Mouse (Mus musculus) hindbrain, embryonic 11.5 days (tissue): ENCODE measurements at regions not wholly inside any gene's neighbourhood (a gene's known extent, or its start where the extent isn't known, plus 50 kb on each side); places are given as distances from the start of the nearest gene placed in this dataset.

Source experiments
- ATAC-seq: fragments of 200-750 bp; cut with Nextera tagmentation; 2 replicates; pipeline ENCODE4 v1.8.0; 2017; ENCODE audit warnings: mild to moderate bottlenecking, moderate TSS enrichment, moderate library complexity; ENCODE audit not compliant: low FRiP score
- DNase-seq: peaks from one replicate; pipeline ENCODE4 v3.0.0-alpha.2; 2015; ENCODE audit warnings: low spot score
- H3K27ac ChIP-seq: fragments of 300-500 bp; sonication (generic); 2 replicates; pipeline ENCODE4 v1.5.1; 2014; ENCODE audit warnings: mild to moderate bottlenecking, low read depth, low read length
- H3K27me3 ChIP-seq: fragments of 300-500 bp; sonication (generic); 2 replicates; pipeline ENCODE4 v1.6.1; 2014; ENCODE audit warnings: mild to moderate bottlenecking, low read length, moderate library complexity, mixed read lengths; ENCODE audit not compliant: control insufficient read depth, insufficient read depth
- H3K36me3 ChIP-seq: fragments of 300-500 bp; sonication (generic); 2 replicates; pipeline ENCODE4 v1.6.1; 2014; ENCODE audit warnings: mild to moderate bottlenecking, low read length, moderate library complexity, mixed read lengths; ENCODE audit not compliant: control insufficient read depth, insufficient read depth
- H3K4me1 ChIP-seq: fragments of 300-500 bp; sonication (generic); replicated peaks from 2 replicates; pipeline ENCODE4 v1.6.1; 2014; ENCODE audit warnings: low read length, mixed read lengths; ENCODE audit not compliant: control insufficient read depth, insufficient read depth
- H3K4me2 ChIP-seq: fragments of 300-500 bp; sonication (generic); replicated peaks from 2 replicates; pipeline ENCODE4 v1.6.1; 2014; ENCODE audit warnings: mild to moderate bottlenecking, low read depth, low read length
- H3K4me3 ChIP-seq: fragments of 300-500 bp; sonication (generic); 2 replicates; pipeline ENCODE4 v1.5.1; 2014; ENCODE audit warnings: low read depth, low read length
- H3K9ac ChIP-seq: fragments of 300-500 bp; sonication (generic); 2 replicates; pipeline ENCODE4 v1.6.1; 2014; ENCODE audit warnings: low read depth, low read length
- H3K9me3 ChIP-seq: fragments of 300-500 bp; sonication (generic); 2 replicates; pipeline ENCODE4 v1.6.1; 2016; ENCODE audit warnings: low read length; ENCODE audit not compliant: control insufficient read depth
- WGBS: fragments of 180-500 bp; shearing (Covaris S2); extraction: QIAGEN DNeasy Blood & Tissue Kit; methylation state at CpG from one replicate; pipeline ENCODE4 v1.1.7; 2014; 5-methylcytosine and 5-hydroxymethylcytosine counted together

- H3K4me3 ChIP-seq = no peak overlapping the region
- ATAC-seq (no peak), DNase-seq (no peak)
- H3K9ac ChIP-seq = no peak overlapping the region
- no peak overlapping the region for H3K4me2 ChIP-seq
- H3K4me1 ChIP-seq = no peaks in the 10 kb centered on the region
- H3K9me3 ChIP-seq = no peaks in the 10 kb centered on the region
- 0% methylated on average over 1 of the region's 1 CpGs for WGBS
- no peak overlapping the region for H3K27ac ChIP-seq
- H3K27me3 ChIP-seq = no peaks in the 10 kb centered on the region
- no peaks in the 10 kb centered on the region for H3K36me3 ChIP-seq
Measured at GRCm38 (mm10) chr3:50761766-50762165, 318.4 kb upstream of the Slc7a11 start.

GRCm38 (mm10) chr3:50758106-50758505 is 314.7 kb upstream of the Slc7a11 start:
- ATAC-seq = no peak

GRCm38 (mm10) chr3:50737173-50737572 is 293.8 kb upstream of the Slc7a11 start:
- Histone ChIP-seq H3K27me3 (no peaks in the 10 kb centered on the region), H3K4me1 (no peaks in the 10 kb centered on the region), H3K27ac (no peak overlapping the region), H3K4me3 (no peak overlapping the region), H3K36me3 (no peaks in the 10 kb centered on the region), H3K9ac (no peak overlapping the region), H3K4me2 (no peak overlapping the region), H3K9me3 (no peaks in the 10 kb centered on the region)
- ATAC-seq = no peak
- 85% methylated on average over 1 of the region's 1 CpGs for WGBS
- no peak for DNase-seq

More at GRCm38 (mm10) chr3:50758106-50758505, 314.7 kb upstream of the Slc7a11 start:
- Histone ChIP-seq H3K36me3 (no peaks in the 10 kb centered on the region), H3K27me3 (no peaks in the 10 kb centered on the region), H3K4me1 (no peaks in the 10 kb centered on the region), H3K9ac (no peak overlapping the region), H3K9me3 (no peaks in the 10 kb centered on the region), H3K4me2 (no peak overlapping the region), H3K27ac (no peak overlapping the region), H3K4me3 (no peak overlapping the region)
- 83% methylated on average over 1 of the region's 1 CpGs for whole genome bisulfite sequencing
- DNase-seq = no peak

GRCm38 (mm10) chr3:50719035-50719434 is 275.6 kb upstream of the Slc7a11 start:
- no peak for DNase-seq
- Histone ChIP-seq H3K4me1 (no peaks in the 10 kb centered on the region), H3K9me3 (no peaks in the 10 kb centered on the region), H3K27ac (no peak overlapping the region), H3K9ac (no peak overlapping the region), H3K27me3 (no peaks in the 10 kb centered on the region), H3K4me2 (no peak overlapping the region), H3K36me3 (no peaks in the 10 kb centered on the region), H3K4me3 (no peak overlapping the region)
- no peak for ATAC-seq
- 88% methylated on average over 5 of the region's 5 CpGs for WGBS

- Histone ChIP-seq H3K9me3 (no peaks in the 10 kb centered on the region), H3K4me3 (no peak overlapping the region), H3K27me3 (no peaks in the 10 kb centered on the region), H3K4me2 (no peak overlapping the region), H3K27ac (no peak overlapping the region), H3K9ac (no peak overlapping the region), H3K4me1 (no peaks in the 10 kb centered on the region), H3K36me3 (no peaks in the 10 kb centered on the region)
- 91% methylated on average over 6 of the region's 6 CpGs for WGBS
- ATAC-seq (no peak), DNase-seq (no peak)
Measured at GRCm38 (mm10) chr3:50713463-50713862, 270.0 kb upstream of the Slc7a11 start.

GRCm38 (mm10) chr3:50709415-50709989 is 266.1 kb upstream of the Slc7a11 start:
- DNase-seq = peak; percentile 47
- Histone ChIP-seq H3K9me3 (no peaks in the 10 kb centered on the region), H3K27ac (no peak overlapping the region), H3K4me3 (no peak overlapping the region), H3K4me1 (no peaks in the 10 kb centered on the region), H3K27me3 (no peaks in the 10 kb centered on the region), H3K9ac (no peak overlapping the region), H3K4me2 (0 out of 2 replicates have a peak overlapping the region, but pooled peaks have one; percentile 8), H3K36me3 (no peaks in the 10 kb centered on the region)
- WGBS = 17% methylated on average over 12 of the region's 12 CpGs
- peak; percentile 58; the same call in 1 of the 2 replicates for ATAC-seq

- Histone ChIP-seq H3K27me3 (no peaks in the 10 kb centered on the region), H3K4me3 (no peak overlapping the region), H3K9ac (no peak overlapping the region), H3K36me3 (no peaks in the 10 kb centered on the region), H3K4me1 (no peaks in the 10 kb centered on the region), H3K27ac (no peak overlapping the region), H3K4me2 (no peak overlapping the region), H3K9me3 (no peaks in the 10 kb centered on the region)
- WGBS = 67% methylated on average over 2 of the region's 2 CpGs
- DNase-seq = no peak
- no peak for ATAC-seq
Measured at GRCm38 (mm10) chr3:50706707-50707106, 263.3 kb upstream of the Slc7a11 start.

GRCm38 (mm10) chr3:50694904-50695680 is 251.7 kb upstream of the Slc7a11 start:
- Histone ChIP-seq H3K4me3 (no peak overlapping the region), H3K27me3 (no peaks in the 10 kb centered on the region), H3K4me1 (peaks cover 2% of the 10 kb centered on the region; the same call in 1 of the 2 replicates), H3K9me3 (no peaks in the 10 kb centered on the region), H3K4me2 (no peak overlapping the region), H3K9ac (no peak overlapping the region), H3K36me3 (no peaks in the 10 kb centered on the region), H3K27ac (no peak overlapping the region)
- DNase-seq (no peak), ATAC-seq (no peak)
- WGBS = 66% methylated on average over 15 of the region's 15 CpGs

GRCm38 (mm10) chr3:50694497-50694896 is 251.1 kb upstream of the Slc7a11 start:
- H3K4me2 ChIP-seq = no peak overlapping the region
- no peak overlapping the region for H3K27ac ChIP-seq
- ATAC-seq = no peak
- H3K9ac ChIP-seq = no peak overlapping the region
- H3K27me3 ChIP-seq = no peaks in the 10 kb centered on the region
- H3K4me3 ChIP-seq = no peak overlapping the region
- no peak for DNase-seq
- no peaks in the 10 kb centered on the region for H3K36me3 ChIP-seq
- H3K4me1 ChIP-seq = peaks cover 2% of the 10 kb centered on the region; the same call in 1 of the 2 replicates
- WGBS = 55% methylated on average over 8 of the region's 8 CpGs
- H3K9me3 ChIP-seq = no peaks in the 10 kb centered on the region
